Mouse (Mus musculus): ENCODE measurements around the gene Ube2o.

GRCm38 (mm10) chr11:116598193-116598592, 16.9 kb upstream of the Ube2o start:
- TF ChIP-seq CTCF (IDR thresholded peaks at IDR 0.05; ENCODE audit: low read depth, low read length) (no peak), GATA2 (IDR thresholded peaks at IDR 0.05; ENCODE audit: borderline replicate concordance, low read depth, low read length) (no peak), TAL1 (conservative IDR thresholded peaks at IDR 0.05; ENCODE audit: low read depth, low read length) (no peak), GATA1 (IDR thresholded peaks at IDR 0.05; ENCODE audit: borderline replicate concordance, low read length) (no peak), POLR2AphosphoS5 (IDR thresholded peaks at IDR 0.05; ENCODE audit: insufficient replicate concordance, low read depth, low read length) (no peak)

Measured in G1E (cell line).